Mouse (Mus musculus) heart, adult 2 months (tissue): ENCODE measurements around the gene Cox10.

Experiments used
- CTCF ChIP-seq: fragments of 200-600 bp; IDR thresholded peaks from 2 replicates; pipeline ENCODE4 v1.8.1; 2022; ENCODE audit warnings: antibody characterized with exemption, mild to moderate bottlenecking, moderate library complexity
- EP300 ChIP-seq: fragments of 200-500 bp; IDR thresholded peaks from 2 replicates; pipeline ENCODE4 v1.6.1; 2011; ENCODE audit warnings: low read depth, low read length, control low read depth; ENCODE audit not compliant: insufficient read depth
- POLR2A ChIP-seq: fragments of 200-500 bp; IDR thresholded peaks from 2 replicates; pipeline ENCODE4 v1.6.1; 2011; ENCODE audit warnings: mild to moderate bottlenecking, low read depth, low read length, control low read depth; ENCODE audit not compliant: insufficient read depth

- no peak for TF ChIP-seq CTCF
- no peak for TF ChIP-seq POLR2A
- no peak for TF ChIP-seq EP300
Observed at GRCm38 (mm10) chr11:63967641-63968387, 111.5 kb downstream of the Cox10 start.
